Mouse (Mus musculus) intestine, embryonic 16.5 days (tissue): ENCODE measurements at regions not wholly inside any gene's neighbourhood (a gene's known extent, or its start where the extent isn't known, plus 50 kb on each side); places are given as distances from the start of the nearest gene placed in this dataset.

Source experiments
- ATAC-seq: fragments of 200-750 bp; cut with Nextera tagmentation; 2 replicates; pipeline ENCODE4 v1.8.0; 2017; ENCODE audit warnings: moderate TSS enrichment, moderate library complexity
- H3K27ac ChIP-seq: fragments of 300-500 bp; sonication (generic); 2 replicates; pipeline ENCODE4 v1.5.1; 2014; ENCODE audit warnings: mild to moderate bottlenecking, low read length
- H3K27me3 ChIP-seq: fragments of 300-500 bp; sonication (generic); replicated peaks from 2 replicates; pipeline ENCODE4 v1.6.1; 2014; ENCODE audit warnings: low read length, control low read depth, mixed read lengths; ENCODE audit not compliant: control insufficient read depth, insufficient read depth
- H3K36me3 ChIP-seq: fragments of 300-500 bp; sonication (generic); 2 replicates; pipeline ENCODE4 v1.6.1; 2014; ENCODE audit warnings: low read length, control low read depth; ENCODE audit not compliant: control insufficient read depth, insufficient read depth
- H3K4me1 ChIP-seq: fragments of 300-500 bp; sonication (generic); 2 replicates; pipeline ENCODE4 v1.6.1; 2014; ENCODE audit warnings: low read length, control low read depth, mixed read lengths; ENCODE audit not compliant: control insufficient read depth, insufficient read depth
- H3K4me2 ChIP-seq: fragments of 300-500 bp; sonication (generic); 2 replicates; pipeline ENCODE4 v1.6.1; 2014; ENCODE audit warnings: low read depth, low read length, control low read depth
- H3K4me3 ChIP-seq: fragments of 300-500 bp; sonication (generic); 2 replicates; pipeline ENCODE4 v1.5.1; 2014; ENCODE audit warnings: mild to moderate bottlenecking, low read length
- H3K9ac ChIP-seq: fragments of 300-500 bp; sonication (generic); 2 replicates; pipeline ENCODE4 v1.6.1; 2014; ENCODE audit warnings: low read depth, low read length
- H3K9me3 ChIP-seq: fragments of 300-500 bp; sonication (generic); 2 replicates; pipeline ENCODE4 v1.6.1; 2016; ENCODE audit warnings: low read length, control low read depth; ENCODE audit not compliant: control insufficient read depth
- WGBS: fragments of 180-500 bp; shearing (Covaris S2); extraction: QIAGEN DNeasy Blood & Tissue Kit; methylation state at CpG from one replicate; pipeline ENCODE4 v1.1.7; 2014; 5-methylcytosine and 5-hydroxymethylcytosine counted together

GRCm38 (mm10) chr2:81190831-81191230 lies 573.8 kb downstream of the Nup35 start:
- ATAC-seq: no peak
- no peak overlapping the region for H3K4me2 ChIP-seq
- WGBS: 85% methylated on average over 1 of the region's 1 CpGs

GRCm38 (mm10) chr2:81200541-81200940 lies 583.5 kb downstream of the Nup35 start:
- Histone ChIP-seq H3K36me3 (no peaks in the 10 kb centered on the region), H3K9me3 (no peaks in the 10 kb centered on the region), H3K4me3 (no peak overlapping the region), H3K27ac (no peak overlapping the region), H3K4me2 (no peak overlapping the region), H3K4me1 (no peaks in the 10 kb centered on the region), H3K9ac (no peak overlapping the region), H3K27me3 (no peaks in the 10 kb centered on the region)
- ATAC-seq: no peak

More at GRCm38 (mm10) chr2:81190831-81191230, 573.8 kb downstream of the Nup35 start:
- no peak overlapping the region for H3K27ac ChIP-seq
- no peak overlapping the region for H3K9ac ChIP-seq
- no peaks in the 10 kb centered on the region for H3K27me3 ChIP-seq
- H3K4me3 ChIP-seq: no peak overlapping the region
- H3K36me3 ChIP-seq: no peaks in the 10 kb centered on the region
- H3K4me1 ChIP-seq: no peaks in the 10 kb centered on the region
- H3K9me3 ChIP-seq: no peaks in the 10 kb centered on the region
